ENCODE assay signal across 18 mouse cellular contexts in the genomic region with DNA sequence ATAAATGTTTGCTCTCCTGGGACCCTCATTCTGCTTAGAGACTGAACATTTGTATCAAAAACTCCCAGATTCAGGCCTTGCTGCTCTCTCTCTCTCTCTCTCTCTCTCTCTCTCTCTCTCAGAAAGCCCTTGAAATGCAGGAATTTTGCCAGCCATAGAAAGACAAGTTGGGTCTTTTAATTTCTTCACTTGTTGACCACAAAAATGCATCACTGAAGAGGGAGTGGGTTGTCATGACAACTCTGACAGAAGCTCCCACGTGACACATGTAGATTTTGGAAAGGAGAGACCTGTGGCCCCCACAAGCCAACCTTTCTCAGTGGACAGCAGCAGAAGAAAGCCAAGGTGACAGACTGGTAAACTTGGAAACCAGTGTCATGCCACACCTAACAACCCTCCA.
"Had no signal": no experiment of that assay in that cellular context is flagged by ENCODE, and none has a peak within 500 bp of the region (broad histone marks: within the 10 kb centered on the region; RNA-seq: fewer than 3 reads in every experiment).

No protein-coding gene starts in this region.

- H3K36me3 ChIP-seq: limb, embryonic 12.5 days; liver, embryonic 13.5 days; midbrain, embryonic 15.5 days; neural tube, embryonic 13.5 days; stomach, embryonic 15.5 days had no signal

- H3K4me2 ChIP-seq: limb, embryonic 12.5 days; liver, embryonic 13.5 days; midbrain, embryonic 11.5 days; midbrain, embryonic 15.5 days; neural tube, embryonic 13.5 days; stomach, embryonic 15.5 days had no signal

- H3K27me3 ChIP-seq: limb, embryonic 12.5 days; liver, embryonic 13.5 days; megakaryocyte, embryonic 14.5 days; midbrain, embryonic 15.5 days; neural tube, embryonic 13.5 days; stomach, embryonic 15.5 days had no signal

- H3K27ac ChIP-seq: left cerebral cortex, adult 2 months; limb, embryonic 12.5 days; liver, embryonic 13.5 days; macrophage; midbrain, embryonic 15.5 days; neural tube, embryonic 13.5 days; stomach, embryonic 15.5 days had no signal

- H3K4me3 ChIP-seq: left cerebral cortex, adult 2 months; limb, embryonic 12.5 days; liver, embryonic 13.5 days; megakaryocyte, embryonic 14.5 days; midbrain, embryonic 15.5 days; neural tube, embryonic 13.5 days; stomach, embryonic 15.5 days had no signal

- H3K4me1 ChIP-seq: limb, embryonic 12.5 days; liver, embryonic 13.5 days; megakaryocyte, embryonic 14.5 days; midbrain, embryonic 15.5 days; neural tube, embryonic 13.5 days; stomach, embryonic 15.5 days had no signal

- DNase-seq: kidney, adult 8-10 months; kidney, postnatal 25 days; liver; liver, embryonic 13.5 days; liver, postnatal 0 days; retina, postnatal 1 day; right cerebral cortex, postnatal 4 days; spleen, adult 18-20 months; thymus, postnatal 14 days had no signal

- ATAC-seq: intestine, postnatal 0 days; liver, postnatal 0 days; midbrain, embryonic 15.5 days had no signal

- H3K9me3 ChIP-seq: midbrain, embryonic 15.5 days; stomach, embryonic 15.5 days had no signal

- H3K9ac ChIP-seq: limb, embryonic 12.5 days; liver, embryonic 13.5 days; liver, postnatal 0 days; midbrain, embryonic 15.5 days; neural tube, embryonic 13.5 days; stomach, embryonic 15.5 days had no signal
